Mouse (Mus musculus) liver, adult 2 months (tissue): ENCODE data around the gene Dhx8.

ENCODE experiments used
- CTCF ChIP-seq: fragments of 200-500 bp; IDR thresholded peaks from 2 replicates; pipeline ENCODE4 v1.5.1; 2011; ENCODE audit warnings: low read depth, low read length, control low read depth
- POLR2A ChIP-seq: fragments of 200-500 bp; IDR thresholded peaks from 2 replicates; pipeline ENCODE4 v1.6.1; 2011; ENCODE audit warnings: low read length, control low read depth; ENCODE audit not compliant: insufficient read depth; ENCODE audit errors: extremely low read depth

DNA sequence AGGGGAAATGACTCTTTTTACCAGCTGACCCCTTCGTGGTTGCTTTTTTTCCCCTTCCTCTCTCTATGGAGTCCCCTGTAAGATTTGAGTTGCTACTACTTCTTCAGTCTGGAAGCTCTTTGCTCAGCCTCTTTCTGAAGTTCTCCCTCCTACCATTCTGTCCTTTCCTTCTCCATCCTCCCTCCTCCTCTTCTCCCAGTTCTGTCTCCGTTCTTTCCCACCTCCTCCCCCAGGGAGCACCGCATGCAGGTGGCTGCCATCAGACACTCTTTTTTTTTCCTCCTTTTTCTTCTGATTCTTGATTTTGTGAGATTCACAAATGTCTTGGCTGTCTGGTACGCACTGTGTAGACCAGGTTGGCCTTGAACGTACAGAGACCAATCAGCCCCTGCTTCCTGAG is 42.4 kb upstream of the Dhx8 start:
- TF ChIP-seq POLR2A (no peak), CTCF (no peak)
